Comparison of ENCODE assay signal across 8 mouse cellular contexts in genomic region chr13:74770480-74770879, GRCm38 (mm10). TPM values are rescaled to one million over a fixed set of nuclear protein-coding genes. Genes with fewer than 3 reads are reported as not detected.
DNase-seq lines count a peak whose midpoint lies in the region; ATAC-seq and TF ChIP-seq lines count a peak whose summit lies in the region.

No protein-coding gene starts in this region.

- peak overlapping the region; percentile 59 for H3K9ac ChIP-seq in heart, embryonic 11.5 days (ENCODE audit: low read depth, low read length)
- H3K9ac ChIP-seq in kidney, embryonic 16.5 days (replicated peaks; ENCODE audit: low read length), result peak overlapping the region; percentile 73
- H3K9ac ChIP-seq in liver, adult 2 months (ENCODE audit: low read depth, low read length), result peak overlapping the region; percentile 74

- H3K27me3 ChIP-seq in C2C12 (ENCODE audit: control insufficient read depth, insufficient read depth, insufficient read length) (no peaks in the 10 kb centered on the region), myocyte (ENCODE audit: control insufficient read depth, insufficient read depth, insufficient read length) (no peaks in the 10 kb centered on the region)
- no peaks in the 10 kb centered on the region for H3K27me3 ChIP-seq in erythroblast, embryonic 14.5 days (ENCODE audit: control insufficient read depth)
- no peaks in the 10 kb centered on the region for H3K27me3 ChIP-seq in heart, embryonic 11.5 days (ENCODE audit: control insufficient read depth, insufficient read depth, low read length)
- H3K27me3 ChIP-seq in kidney, embryonic 16.5 days (ENCODE audit: insufficient read depth, low read length), result no peaks in the 10 kb centered on the region
- H3K27me3 ChIP-seq in liver, adult 2 months (ENCODE audit: control insufficient read depth, insufficient read depth, low read length), result no peaks in the 10 kb centered on the region
- no peaks in the 10 kb centered on the region; the same call in 1 of the 2 replicates for H3K27me3 ChIP-seq in splenic B cell, adult 2 months (ENCODE audit: control insufficient read depth, insufficient read depth, low read length, poor library complexity, severe bottlenecking)

- peak overlapping the region; percentile 47 for H3ac ChIP-seq in C2C12 (ENCODE audit: control insufficient read depth, insufficient read length, low read depth)
- H3ac ChIP-seq in myocyte (ENCODE audit: control insufficient read depth, insufficient read length), result no peak overlapping the region

- DNase-seq in brain, embryonic 14.5 days (ENCODE audit: low read depth), result peak; percentile 90
- peak; percentile 88 for DNase-seq in liver, adult 2 months (ENCODE audit: extremely low read depth, low read depth, low spot score)
- DNase-seq in splenic B cell, adult 2 months (ENCODE audit: low read depth, low spot score), result peak; percentile 95

- peak; percentile 94 for ATAC-seq in heart, embryonic 11.5 days (replicated peaks; ENCODE audit: insufficient number of reproducible peaks, low FRiP score, low TSS enrichment)
- peak; percentile 100 for ATAC-seq in kidney, embryonic 16.5 days (ENCODE audit: low FRiP score, low TSS enrichment)

- peaks cover 10% of the 10 kb centered on the region for H3K79me3 ChIP-seq in C2C12 (ENCODE audit: low read depth)

- H3K9me3 ChIP-seq in erythroblast, embryonic 14.5 days (ENCODE audit: control insufficient read depth, low read length), result no peaks in the 10 kb centered on the region
- H3K9me3 ChIP-seq in heart, embryonic 11.5 days (replicated peaks; ENCODE audit: control insufficient read depth, low read length), result no peaks in the 10 kb centered on the region
- H3K9me3 ChIP-seq in kidney, embryonic 16.5 days (ENCODE audit: low read length), result no peaks in the 10 kb centered on the region

- no peak for TF ChIP-seq POLR2A in brain, embryonic 14.5 days (IDR thresholded peaks at IDR 0.05; ENCODE audit: borderline replicate concordance, extremely low read depth, insufficient read depth, insufficient read length, poor library complexity, severe bottlenecking)
- peak; percentile 60; the same call in 1 of the 2 replicates for TF ChIP-seq POLR2A in liver, adult 2 months (IDR thresholded peaks at IDR 0.05; ENCODE audit: extremely low read depth, insufficient read depth, low read length)
- peak; percentile 80 for TF ChIP-seq POLR2A in myocyte (IDR thresholded peaks at IDR 0.05; ENCODE audit: insufficient read length, low read depth)

- WGBS in heart, embryonic 11.5 days (ENCODE audit: insufficient replicate concordance), result 0% methylated on average over 21 of the region's 21 CpGs
- WGBS in kidney, embryonic 16.5 days, result 0% methylated on average over 21 of the region's 21 CpGs
- WGBS in liver, adult 2 months, result under 1% methylated on average over 21 of the region's 21 CpGs

- H3K4me3 ChIP-seq in C2C12 (ENCODE audit: insufficient read depth, poor library complexity, severe bottlenecking), result peak overlapping the region; percentile 18
- H3K4me3 ChIP-seq in erythroblast, embryonic 14.5 days (replicated peaks), result peak overlapping the region; percentile 86
- H3K4me3 ChIP-seq in heart, embryonic 11.5 days (ENCODE audit: low read depth, low read length), result peak overlapping the region; percentile 48
- peak overlapping the region; percentile 57 for H3K4me3 ChIP-seq in kidney, embryonic 16.5 days (ENCODE audit: low read length)
- H3K4me3 ChIP-seq in liver, adult 2 months (ENCODE audit: insufficient read depth, low read depth, low read length), result peak overlapping the region; percentile 54
- peak overlapping the region; percentile 28 for H3K4me3 ChIP-seq in myocyte

- peaks cover 23% of the 10 kb centered on the region for H3K79me2 ChIP-seq in C2C12 (ENCODE audit: control insufficient read depth, insufficient read depth)
- H3K79me2 ChIP-seq in liver, adult 2 months (ENCODE audit: control insufficient read depth, insufficient read depth, low read length), result no peaks in the 10 kb centered on the region; the same call in 1 of the 2 replicates
- H3K79me2 ChIP-seq in myocyte (ENCODE audit: control insufficient read depth, insufficient read depth), result peaks cover 22% of the 10 kb centered on the region

- peak overlapping the region; percentile 78 for H3K27ac ChIP-seq in heart, embryonic 11.5 days (ENCODE audit: low read depth, low read length)
- peak overlapping the region; percentile 93 for H3K27ac ChIP-seq in kidney, embryonic 16.5 days (ENCODE audit: low read length)
- H3K27ac ChIP-seq in liver, adult 2 months (replicated peaks; ENCODE audit: insufficient read depth, low read depth, low read length), result peak overlapping the region; percentile 77

- H3K4me2 ChIP-seq in heart, embryonic 11.5 days, result peak overlapping the region; percentile 62
- peak overlapping the region; percentile 63 for H3K4me2 ChIP-seq in kidney, embryonic 16.5 days (replicated peaks; ENCODE audit: low read depth, low read length)
- H3K4me2 ChIP-seq in myocyte (ENCODE audit: low read depth), result peak overlapping the region; percentile 71

- no peaks in the 10 kb centered on the region for H3K36me3 ChIP-seq in C2C12 (ENCODE audit: control insufficient read depth, insufficient read depth)
- peaks cover 15% of the 10 kb centered on the region for H3K36me3 ChIP-seq in erythroblast, embryonic 14.5 days (ENCODE audit: control insufficient read depth)
- no peaks in the 10 kb centered on the region for H3K36me3 ChIP-seq in heart, embryonic 11.5 days (ENCODE audit: control insufficient read depth, insufficient read depth, low read length)
- no peaks in the 10 kb centered on the region for H3K36me3 ChIP-seq in kidney, embryonic 16.5 days (ENCODE audit: insufficient read depth, low read length)
- H3K36me3 ChIP-seq in liver, adult 2 months (ENCODE audit: control insufficient read depth, insufficient read depth, low read length), result no peaks in the 10 kb centered on the region
- H3K36me3 ChIP-seq in myocyte (ENCODE audit: control insufficient read depth, insufficient read depth), result no peaks in the 10 kb centered on the region
- no peaks in the 10 kb centered on the region for H3K36me3 ChIP-seq in splenic B cell, adult 2 months (ENCODE audit: control insufficient read depth, insufficient read depth, low read length, poor library complexity, severe bottlenecking)

- no peak for TF ChIP-seq CTCF in C2C12 (IDR thresholded peaks at IDR 0.05; ENCODE audit: control insufficient read depth, insufficient read depth, insufficient read length)
- TF ChIP-seq CTCF in brain, embryonic 14.5 days (IDR thresholded peaks at IDR 0.05; ENCODE audit: borderline replicate concordance, extremely low read depth, insufficient read depth, insufficient read length), result peak; percentile 42; the same call in 1 of the 2 replicates
- TF ChIP-seq CTCF in liver, adult 2 months (IDR thresholded peaks at IDR 0.05; ENCODE audit: low read depth, low read length), result peak; percentile 59

- peaks cover 48% of the 10 kb centered on the region for H3K4me1 ChIP-seq in erythroblast, embryonic 14.5 days (ENCODE audit: control insufficient read depth)
- H3K4me1 ChIP-seq in heart, embryonic 11.5 days (ENCODE audit: control insufficient read depth, insufficient read depth, low read length), result no peaks in the 10 kb centered on the region
- H3K4me1 ChIP-seq in kidney, embryonic 16.5 days (ENCODE audit: insufficient read depth, low read length), result 0 out of 2 replicates have a peak, but pooled peaks cover 2% of the 10 kb centered on the region
- H3K4me1 ChIP-seq in liver, adult 2 months (ENCODE audit: control insufficient read depth, insufficient read depth, low read length), result peaks cover 4% of the 10 kb centered on the region

TF ChIP-seq in C2C12, 6 proteins besides CTCF, POLR2A, EP300 and RAD21:
- TF ChIP-seq FOSL1 (IDR thresholded peaks at IDR 0.05; ENCODE audit: insufficient read depth, low read length, poor library complexity, severe bottlenecking) (no peak), MYOD1 (IDR thresholded peaks at IDR 0.05; ENCODE audit: control insufficient read depth, insufficient read length, low read depth) (no peak), MYOG (IDR thresholded peaks at IDR 0.05; ENCODE audit: control insufficient read depth, extremely low read depth, insufficient read length) (no peak), USF1 (IDR thresholded peaks at IDR 0.05; ENCODE audit: low read depth) (no peak), MAX (IDR thresholded peaks at IDR 0.05) (no peak), CEBPB (IDR thresholded peaks at IDR 0.05; ENCODE audit: low read depth) (no peak)

TF ChIP-seq in myocyte, 11 proteins besides CTCF, POLR2A, EP300 and RAD21:
- no peak for TF ChIP-seq MYOD1 (IDR thresholded peaks at IDR 0.05; ENCODE audit: control insufficient read depth in 1 of 3, insufficient read length in 2 of 3, low read depth in 2 of 3)
- TF ChIP-seq MYOG (IDR thresholded peaks at IDR 0.05; ENCODE audit: control insufficient read depth in 1 of 3, insufficient read depth in 1 of 3, insufficient read length in 2 of 3, low read depth in 2 of 3), result no peak
- no peak for TF ChIP-seq REST (IDR thresholded peaks at IDR 0.05; ENCODE audit: insufficient read depth, insufficient read length)
- TF ChIP-seq POLR2AphosphoS2 (IDR thresholded peaks at IDR 0.05; ENCODE audit: insufficient read length, low read depth), result peak; percentile 83
- peak; percentile 43 for TF ChIP-seq E2F4 (IDR thresholded peaks at IDR 0.05; ENCODE audit: insufficient read depth)

RNA-seq across cellular contexts. Expression of gene Cast, which starts 38.1 kb away (rescaled TPM):
- polyA plus RNA-seq in C2C12 (2012; fragmentation: generic; extraction: Trizol) (23.7 TPM), myocyte (2012; fragmentation: generic; extraction: Trizol) (32.4 TPM)
- polyA plus RNA-seq in brain, embryonic 14.5 days (2012; rRNA removed), result 3.6 and 5.4 TPM in 2 replicates
- polyA plus RNA-seq in erythroblast, embryonic 14.5 days (2012), result 1.6 and 2.7 TPM in 2 replicates
- polyA plus RNA-seq in heart, embryonic 11.5 days (2014; fragmentation: Nextera tagmentation; extraction: Ambion mirVana), result 54.0 and 63.1 TPM in 2 replicates
- 32.6 and 34.7 TPM in 2 replicates for polyA plus RNA-seq in kidney, embryonic 16.5 days (2015; fragmentation: Nextera tagmentation; extraction: Ambion mirVana)
- total RNA-seq in liver, adult 2 months (2014; rRNA removed), result 27.7 and 42.3 TPM in 2 replicates
- 2.8 and 4.2 TPM in 2 replicates for polyA plus RNA-seq in liver, adult 2 months (2012; rRNA removed)

Comparison
In these comparisons a context has a peak if more than half of its experiments do, and no peak if none do; other contexts are left out.
1. Peak in every context shown above with its lines: DNase-seq, ATAC-seq, H3K4me3 ChIP-seq and H3K27ac ChIP-seq.
2. H3K4me3 ChIP-seq: peak in every context shown above with its lines; median percentile 86 in erythroblast, embryonic 14.5 days; 57 in kidney, embryonic 16.5 days; 54 in liver, adult 2 months; 48 in heart, embryonic 11.5 days; 28 in myocyte; 18 in C2C12.